Mouse (Mus musculus): ENCODE results near the gene Wdr74. TPM values are rescaled to one million over a fixed set of nuclear protein-coding genes. Genes with fewer than 3 reads are reported as not detected.

The Wdr74 gene
- polyA plus RNA-seq, 1 experiment, result 55.5 TPM

DNA sequence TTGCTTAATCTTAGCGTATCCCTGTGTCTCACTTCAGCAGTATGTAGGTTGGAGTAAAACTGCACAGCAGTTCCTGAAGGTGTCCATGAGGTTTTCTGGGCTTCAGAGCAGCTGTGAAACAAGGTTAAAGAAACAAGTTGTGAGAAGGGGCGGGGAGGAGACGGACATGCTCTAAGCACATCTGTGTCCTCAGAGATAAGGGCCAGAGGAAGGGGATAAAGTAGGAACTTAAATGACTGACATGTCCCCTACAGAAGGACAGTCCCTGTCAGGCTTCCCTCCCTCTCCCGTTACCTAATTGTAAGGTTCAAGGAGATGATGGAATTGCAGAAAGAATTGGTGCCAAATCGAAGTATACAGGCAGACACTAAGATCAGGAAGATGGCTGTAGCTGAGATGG, 37.4 kb downstream of the Wdr74 start:
- no peak for TF ChIP-seq POLR2A (IDR thresholded peaks at IDR 0.05; ENCODE audit: borderline replicate concordance, insufficient read depth, low read length)
- TF ChIP-seq CTCF (IDR thresholded peaks at IDR 0.05; ENCODE audit: borderline replicate concordance, insufficient read depth, low read depth, low read length), result no peak
- H3K27ac ChIP-seq (ENCODE audit: insufficient read depth, low read length), result no peak overlapping the region
- no peak for DNase-seq
- no peaks in the 10 kb centered on the region for H3K27me3 ChIP-seq (ENCODE audit: control insufficient read depth, insufficient read depth, low read length)
- WGBS, result 73% methylated on average over 5 of the region's 5 CpGs
- H3K4me3 ChIP-seq (replicated peaks; ENCODE audit: insufficient read depth, low read depth, low read length), result no peak overlapping the region
- H3K4me1 ChIP-seq (ENCODE audit: control insufficient read depth, insufficient read depth, low read length), result peaks cover 4% of the 10 kb centered on the region

DNA sequence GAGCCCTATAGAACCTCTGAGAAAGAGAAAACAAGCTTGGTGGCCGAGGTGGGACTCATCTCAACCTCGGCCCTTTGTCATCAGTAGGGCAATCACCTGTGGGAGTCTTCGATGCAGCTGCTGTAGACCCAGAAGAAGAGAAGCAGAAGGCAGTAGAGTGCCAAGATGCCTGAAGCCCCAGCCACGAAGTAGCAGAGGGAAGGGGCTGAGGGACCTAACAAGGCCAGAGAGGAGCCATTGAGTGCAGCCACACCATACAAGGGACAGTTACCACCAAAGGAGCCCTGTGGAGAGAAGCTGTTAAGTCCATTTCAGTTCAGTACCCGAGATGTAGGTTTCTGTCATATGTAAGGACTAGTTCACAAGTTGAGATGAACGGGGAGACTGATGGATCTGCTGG, 37.8 kb downstream of the Wdr74 start:
- Histone ChIP-seq H3K4me1 (ENCODE audit: control insufficient read depth, insufficient read depth, low read length) (peaks cover 4% of the 10 kb centered on the region), H3K27ac (ENCODE audit: insufficient read depth, low read length) (no peak overlapping the region), H3K27me3 (ENCODE audit: control insufficient read depth, insufficient read depth, low read length) (no peaks in the 10 kb centered on the region), H3K4me3 (replicated peaks; ENCODE audit: insufficient read depth, low read depth, low read length) (peak overlapping the region; percentile 22)
- TF ChIP-seq POLR2A (IDR thresholded peaks at IDR 0.05; ENCODE audit: borderline replicate concordance, insufficient read depth, low read length), result no peak
- no peak for DNase-seq
- WGBS, result 44% methylated on average over 6 of the region's 6 CpGs

DNA sequence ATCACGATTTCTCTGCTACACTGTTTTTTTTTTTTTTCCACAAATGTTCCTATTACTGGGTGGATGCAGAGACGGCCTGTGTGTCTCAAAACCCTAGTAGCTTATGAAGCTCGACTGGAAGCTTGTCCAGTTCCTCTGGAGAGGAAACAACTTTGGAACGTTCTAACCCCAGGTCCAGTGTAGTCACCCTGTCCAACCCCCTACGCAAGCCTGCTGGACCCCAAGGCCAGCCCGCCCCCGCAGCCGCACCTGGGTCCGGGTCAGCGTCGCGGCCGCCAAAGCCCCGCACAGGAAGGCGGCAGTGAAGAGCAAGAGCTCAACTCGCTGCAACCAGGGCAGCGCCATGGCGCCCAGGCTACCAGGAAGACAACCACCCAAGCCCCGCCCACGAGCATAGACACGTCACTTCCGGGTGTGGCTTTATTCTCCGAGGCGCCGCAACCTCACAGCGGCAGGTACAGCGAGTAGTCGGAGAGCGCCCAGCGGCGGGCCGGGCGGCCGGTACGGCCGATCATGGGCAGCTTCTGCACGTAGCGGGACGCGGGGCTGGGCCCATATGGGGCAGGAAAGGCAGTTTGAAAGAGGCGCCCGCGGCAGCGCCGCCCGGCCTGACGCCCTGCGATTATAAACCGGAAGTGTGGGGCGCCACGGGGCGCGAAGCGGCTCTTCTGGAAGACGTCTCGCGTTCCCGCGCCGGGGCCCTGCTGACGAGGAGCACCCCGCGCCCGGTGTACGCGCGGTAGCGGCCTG, 38.6 kb downstream of the Wdr74 start, which contains the start of gene Tmem179b:
Gene Tmem179b, minus strand, starts transcription at position 382 of the 750 bp plus-strand sequence.
- Histone ChIP-seq H3K27ac (ENCODE audit: insufficient read depth, low read length) (peak within 1 kb of the TSS; percentile 93), H3K4me3 (replicated peaks; ENCODE audit: insufficient read depth, low read depth, low read length) (peak within 1 kb of the TSS; percentile 94), H3K27me3 (ENCODE audit: control insufficient read depth, insufficient read depth, low read length) (no peaks in the 10 kb centered on the region), H3K4me1 (ENCODE audit: control insufficient read depth, insufficient read depth, low read length) (peaks cover 4% of the 10 kb centered on the region)
- TF ChIP-seq CTCF (IDR thresholded peaks at IDR 0.05; ENCODE audit: borderline replicate concordance, insufficient read depth, low read depth, low read length) (no peak), POLR2A (IDR thresholded peaks at IDR 0.05; ENCODE audit: borderline replicate concordance, insufficient read depth, low read length) (peak; percentile 95)
- WGBS, result under 1% methylated on average over 68 of the region's 68 CpGs
- DNase-seq, result peak; percentile 96 to 98

DNA sequence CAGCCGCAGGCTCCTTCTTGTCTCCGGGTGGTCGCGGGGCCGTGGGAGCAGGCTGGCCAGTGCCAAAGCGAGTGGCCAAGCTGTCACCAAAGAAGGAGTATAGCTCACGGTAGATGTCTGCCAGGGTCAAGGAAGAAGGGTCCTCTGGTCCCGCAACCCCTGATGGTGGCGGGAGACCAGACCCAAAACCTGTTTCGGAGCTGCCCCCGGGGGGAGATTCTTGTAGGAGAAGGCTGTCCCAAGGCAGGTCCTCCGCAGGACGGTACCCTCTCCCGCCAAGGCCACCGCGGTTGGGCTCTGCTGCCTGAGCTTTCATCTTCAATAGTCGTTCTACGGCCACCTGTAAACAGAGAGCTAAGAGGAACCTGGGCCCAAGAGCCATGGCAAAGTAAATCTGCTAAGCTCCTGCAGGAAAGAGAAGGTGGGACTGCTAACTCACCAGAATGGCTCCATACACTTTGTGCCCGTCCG, 39.4 kb downstream of the Wdr74 start:
- Histone ChIP-seq H3K4me3 (replicated peaks; ENCODE audit: insufficient read depth, low read depth, low read length) (peak overlapping the region; percentile 94), H3K27ac (ENCODE audit: insufficient read depth, low read length) (peak overlapping the region; percentile 93), H3K27me3 (ENCODE audit: control insufficient read depth, insufficient read depth, low read length) (no peaks in the 10 kb centered on the region), H3K4me1 (ENCODE audit: control insufficient read depth, insufficient read depth, low read length) (peaks cover 4% of the 10 kb centered on the region)
- DNase-seq, result no peak
- TF ChIP-seq CTCF (IDR thresholded peaks at IDR 0.05; ENCODE audit: borderline replicate concordance, insufficient read depth, low read depth, low read length), result no peak
- TF ChIP-seq POLR2A (IDR thresholded peaks at IDR 0.05; ENCODE audit: borderline replicate concordance, insufficient read depth, low read length), result no peak
- 2% methylated on average over 20 of the region's 20 CpGs for WGBS

DNA sequence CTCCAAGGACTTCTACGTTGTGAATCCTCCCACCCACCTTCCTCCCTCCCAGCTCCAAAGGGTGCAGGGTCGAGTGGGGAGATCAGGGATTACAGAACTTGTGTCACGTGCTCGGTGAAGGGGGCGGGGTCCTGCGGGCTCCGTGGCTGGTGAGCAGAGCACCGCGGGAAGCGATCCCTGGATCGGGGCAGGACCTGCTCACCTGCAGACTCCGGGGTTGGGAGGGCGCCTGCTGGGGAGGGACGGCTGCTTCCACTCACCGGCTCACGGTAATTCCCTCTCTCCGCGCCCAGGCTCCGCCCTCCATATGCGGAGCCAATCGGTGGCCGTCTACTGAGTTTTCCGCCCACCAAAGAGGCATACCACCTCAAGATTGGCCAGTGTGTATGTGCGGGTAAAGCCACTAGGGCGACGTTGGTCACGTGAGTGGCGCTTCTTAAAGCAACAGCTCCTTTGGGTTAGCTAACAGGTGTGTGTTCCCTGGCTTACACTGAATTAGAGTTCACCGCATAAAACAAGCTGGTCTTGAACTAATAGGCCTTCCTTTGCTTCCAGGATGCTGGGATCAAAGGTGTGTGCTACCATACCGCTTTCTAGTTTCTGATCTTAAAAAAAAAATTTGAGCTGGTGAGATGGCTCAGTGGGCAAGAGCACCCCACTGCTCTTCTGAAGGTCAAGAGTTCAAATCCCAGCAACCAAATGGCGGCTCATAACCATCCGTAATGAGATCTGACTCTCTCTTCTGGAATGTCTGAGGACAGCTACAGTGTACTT, 50.6 kb downstream of the Wdr74 start, which contains the start of gene Taf6l:
Gene Taf6l, minus strand, starts transcription at position 410 of the 774 bp plus-strand sequence.
- under 1% methylated on average over 32 of the region's 32 CpGs for WGBS
- DNase-seq, result peak; percentile 90 to 95
- H3K4me3 ChIP-seq (replicated peaks; ENCODE audit: insufficient read depth, low read depth, low read length), result peak within 1 kb of the TSS; percentile 91
- TF ChIP-seq CTCF (IDR thresholded peaks at IDR 0.05; ENCODE audit: borderline replicate concordance, insufficient read depth, low read depth, low read length) (no peak; the same call in 1 of the 2 replicates), POLR2A (IDR thresholded peaks at IDR 0.05; ENCODE audit: borderline replicate concordance, insufficient read depth, low read length) (peak; percentile 45; the same call in 1 of the 2 replicates)
- H3K4me1 ChIP-seq (ENCODE audit: control insufficient read depth, insufficient read depth, low read length), result peaks cover 3% of the 10 kb centered on the region; the same call in 1 of the 2 replicates
- no peaks in the 10 kb centered on the region for H3K27me3 ChIP-seq (ENCODE audit: control insufficient read depth, insufficient read depth, low read length)
- no peak within 1 kb of the TSS for H3K27ac ChIP-seq (ENCODE audit: insufficient read depth, low read length)

DNA sequence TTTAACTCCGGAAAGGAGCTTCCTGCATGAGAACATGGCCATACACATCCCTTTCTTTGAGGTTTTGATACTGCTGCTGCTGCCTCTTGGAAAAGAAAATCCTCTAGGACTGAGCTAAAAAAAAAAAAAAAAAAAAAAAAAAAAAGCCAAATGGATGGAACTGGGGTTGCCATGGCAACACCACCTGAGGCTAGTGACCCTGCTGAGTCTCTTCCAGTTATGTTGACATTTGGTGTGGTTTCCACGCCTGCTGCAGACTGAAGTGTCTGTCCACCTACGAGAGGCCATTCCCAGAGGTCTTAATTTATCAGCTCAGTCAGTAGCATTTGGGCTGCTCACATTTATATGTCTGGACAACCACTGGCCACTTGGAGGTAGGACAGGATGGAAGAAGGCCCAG, 52.9 kb downstream of the Wdr74 start:
- DNase-seq, result peak; percentile 49 to 64
- Histone ChIP-seq H3K27ac (ENCODE audit: insufficient read depth, low read length) (0 out of 2 replicates have a peak overlapping the region, but pooled peaks have one; percentile 12), H3K4me1 (ENCODE audit: control insufficient read depth, insufficient read depth, low read length) (peaks cover 3% of the 10 kb centered on the region; the same call in 1 of the 2 replicates), H3K4me3 (replicated peaks; ENCODE audit: insufficient read depth, low read depth, low read length) (no peak overlapping the region), H3K27me3 (ENCODE audit: control insufficient read depth, insufficient read depth, low read length) (no peaks in the 10 kb centered on the region)
- no peak for TF ChIP-seq CTCF (IDR thresholded peaks at IDR 0.05; ENCODE audit: borderline replicate concordance, insufficient read depth, low read depth, low read length)
- no peak for TF ChIP-seq POLR2A (IDR thresholded peaks at IDR 0.05; ENCODE audit: borderline replicate concordance, insufficient read depth, low read length)
- 17% methylated on average over 3 of the region's 3 CpGs for WGBS

DNA sequence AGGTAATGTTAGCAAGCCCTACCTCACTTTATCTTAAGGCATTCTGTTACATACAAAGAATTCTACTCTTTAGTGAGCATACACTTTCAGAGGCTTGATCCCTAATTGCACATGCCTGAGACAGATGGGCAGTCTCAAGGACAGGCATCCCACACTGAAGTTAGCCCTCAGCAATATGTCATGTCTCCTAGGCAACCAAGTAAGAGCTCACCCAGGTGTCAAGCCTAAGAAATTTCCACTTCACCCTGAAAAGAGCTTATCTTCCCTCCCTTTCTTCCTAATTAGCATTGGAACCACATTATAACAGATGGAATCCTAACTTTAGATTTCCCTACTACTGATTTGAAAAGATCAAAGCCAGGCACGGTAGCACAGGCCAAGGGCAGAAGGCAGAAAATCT, 53.5 kb downstream of the Wdr74 start:
- TF ChIP-seq POLR2A (IDR thresholded peaks at IDR 0.05; ENCODE audit: borderline replicate concordance, insufficient read depth, low read length) (no peak), CTCF (IDR thresholded peaks at IDR 0.05; ENCODE audit: borderline replicate concordance, insufficient read depth, low read depth, low read length) (no peak)
- peak overlapping the region; percentile 12; the same call in 1 of the 2 replicates for H3K27ac ChIP-seq (ENCODE audit: insufficient read depth, low read length)
- no peak overlapping the region for H3K4me3 ChIP-seq (replicated peaks; ENCODE audit: insufficient read depth, low read depth, low read length)
- peak in 1 of 2 experiments; percentile 38 for DNase-seq
- peaks cover 3% of the 10 kb centered on the region; the same call in 1 of the 2 replicates for H3K4me1 ChIP-seq (ENCODE audit: control insufficient read depth, insufficient read depth, low read length)
- H3K27me3 ChIP-seq (ENCODE audit: control insufficient read depth, insufficient read depth, low read length), result no peaks in the 10 kb centered on the region
- WGBS, result 18% methylated on average over 1 of the region's 1 CpGs
